Mouse (Mus musculus): ENCODE results near the gene Gm20517.

DNA sequence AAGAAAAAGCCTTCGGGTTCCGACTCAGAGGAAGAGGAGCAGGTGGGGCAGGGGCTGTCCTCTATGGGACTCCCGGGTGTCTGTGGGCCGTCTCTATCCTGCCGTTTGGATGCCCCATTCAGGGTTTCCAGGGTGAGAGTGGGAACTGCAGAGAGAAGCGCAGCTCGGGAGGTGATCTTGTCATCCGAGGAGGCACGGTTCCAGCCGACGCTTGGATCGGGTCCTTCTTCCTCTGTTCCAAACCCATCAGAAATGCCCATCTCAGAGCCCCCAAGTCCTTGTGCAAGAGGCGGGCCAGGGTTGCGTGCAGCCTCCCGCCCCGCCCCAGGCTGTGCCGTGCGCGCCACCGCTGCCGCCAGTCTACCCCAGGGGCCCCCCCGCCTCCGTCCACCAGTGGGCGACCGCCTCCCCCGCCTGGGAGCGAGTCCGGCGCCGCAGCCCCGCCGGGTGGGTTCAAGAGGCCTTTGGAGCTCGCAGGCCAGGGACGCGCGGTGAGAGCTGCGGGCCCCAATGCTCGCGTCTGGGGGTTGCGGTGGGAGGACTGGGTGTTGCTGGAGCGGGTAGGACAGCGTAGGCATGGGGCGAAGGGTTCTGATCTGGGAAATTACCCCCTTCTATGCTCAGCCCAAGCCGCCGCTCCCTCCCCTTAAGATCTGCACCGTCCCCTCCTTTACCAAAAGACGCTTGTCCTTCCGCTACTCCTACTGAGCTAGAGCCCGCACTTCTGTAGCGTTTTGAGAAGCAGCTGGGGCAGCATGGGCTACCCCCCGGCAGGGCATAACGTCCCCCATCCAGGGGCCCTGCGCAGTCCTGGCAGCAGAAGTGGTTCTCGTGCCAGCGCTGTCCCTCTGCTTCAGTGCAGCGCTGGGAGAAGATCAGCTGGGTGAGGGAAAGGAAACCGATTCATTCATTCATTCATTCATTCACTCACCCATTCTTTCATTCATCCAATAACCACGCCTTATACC, 77.5 kb downstream of the Gm20517 start, which contains the start of gene Frs3:
- TF ChIP-seq EP300 (optimal IDR thresholded peaks at IDR 0.05) (no peak), CTCF (IDR thresholded peaks at IDR 0.05; ENCODE audit: low read depth) (peak; percentile 37)

Measured in stomach, postnatal 0 days (tissue).